Mouse (Mus musculus) induced T-regulatory cell, adult 2 months (primary cell): ENCODE data around the gene Bag5.
A peak's percentile ranks its signal among the peaks of the same experiment; 100 is the strongest.

Experiments
- DNase-seq: peaks from one replicate; pipeline ENCODE4 v3.0.0-alpha.2; 2012; ENCODE audit warnings: low read depth

The Bag5 gene

GRCm38 (mm10) chr12:111713004-111713651 lies at the start of gene Bag5, which contains the start of gene Apopt1:
TSS of gene Bag5 (minus strand) at chr12:111713257.
TSS of gene Apopt1 (plus strand) at chr12:111713261.
- peak; percentile 95 for DNase-seq

GRCm38 (mm10) chr12:111760306-111760908 lies 47.4 kb upstream of the Bag5 start:
- no peak for DNase-seq

GRCm38 (mm10) chr12:111759176-111760061 lies 46.4 kb upstream of the Bag5 start:
- peak; percentile 55 for DNase-seq

- peak; percentile 85 for DNase-seq
Measured at GRCm38 (mm10) chr12:111758381-111759175, 45.5 kb upstream of the Bag5 start, which contains the start of gene Klc1. TSS of gene Klc1 (plus strand) at chr12:111758849.

GRCm38 (mm10) chr12:111757561-111758325 lies 44.7 kb upstream of the Bag5 start:
- DNase-seq = no peak

GRCm38 (mm10) chr12:111756698-111757082 lies 43.6 kb upstream of the Bag5 start:
- no peak for DNase-seq

- no peak for DNase-seq
Measured at GRCm38 (mm10) chr12:111756082-111756697, 43.1 kb upstream of the Bag5 start.

GRCm38 (mm10) chr12:111755231-111755630 lies 42.2 kb upstream of the Bag5 start:
- DNase-seq = no peak

- DNase-seq = no peak
Measured at GRCm38 (mm10) chr12:111754710-111755109, 41.7 kb upstream of the Bag5 start.

GRCm38 (mm10) chr12:111753347-111753746 lies 40.3 kb upstream of the Bag5 start:
- DNase-seq = no peak

- no peak for DNase-seq
Measured at GRCm38 (mm10) chr12:111752491-111752890, 39.4 kb upstream of the Bag5 start.

GRCm38 (mm10) chr12:111750739-111751138 lies 37.7 kb upstream of the Bag5 start:
- DNase-seq = no peak

GRCm38 (mm10) chr12:111747421-111747820 lies 34.4 kb upstream of the Bag5 start:
- DNase-seq = no peak

- DNase-seq = peak; percentile 50
Measured at GRCm38 (mm10) chr12:111746091-111746490, 33.0 kb upstream of the Bag5 start.

GRCm38 (mm10) chr12:111745274-111745673 lies 32.2 kb upstream of the Bag5 start:
- no peak for DNase-seq

- DNase-seq = no peak
Measured at GRCm38 (mm10) chr12:111743981-111744423, 30.9 kb upstream of the Bag5 start.

GRCm38 (mm10) chr12:111743419-111743818 lies 30.4 kb upstream of the Bag5 start:
- no peak for DNase-seq

- DNase-seq = no peak
Measured at GRCm38 (mm10) chr12:111741338-111741737, 28.3 kb upstream of the Bag5 start.

GRCm38 (mm10) chr12:111738754-111739153 lies 25.7 kb upstream of the Bag5 start:
- peak; percentile 42 for DNase-seq

- DNase-seq = no peak
Measured at GRCm38 (mm10) chr12:111737370-111737769, 24.3 kb upstream of the Bag5 start.
